Mouse (Mus musculus) embryo, embryonic 10 days (tissue): ENCODE measurements around the gene Foxp2.

Experiments
- DNase-seq: peaks from one replicate; pipeline ENCODE4 v3.0.0-alpha.2; 2015; ENCODE audit warnings: low spot score

Foxp2 gene

GRCm38 (mm10) chr6:14901183-14901970, at the start of gene Foxp2:
Gene Foxp2, plus strand, starts transcription at chr6:14901349.
- peak; percentile 79 for DNase-seq

GRCm38 (mm10) chr6:14885199-14885598, 15.9 kb upstream of the Foxp2 start:
- DNase-seq: no peak

- peak; percentile 55 for DNase-seq
Observed at GRCm38 (mm10) chr6:14897028-14897427, 4.1 kb upstream of the Foxp2 start.

- peak; percentile 84 for DNase-seq
Observed at GRCm38 (mm10) chr6:14898096-14898855, 2.9 kb upstream of the Foxp2 start.

- DNase-seq: peak; percentile 41
Observed at GRCm38 (mm10) chr6:14899021-14899610, 2.0 kb upstream of the Foxp2 start.

GRCm38 (mm10) chr6:14899936-14900578, 1.1 kb upstream of the Foxp2 start:
- peak; percentile 64 for DNase-seq

- DNase-seq: peak; percentile 78
Observed at GRCm38 (mm10) chr6:14900579-14901021, 549 bp upstream of the Foxp2 start.

GRCm38 (mm10) chr6:14901971-14902670, 972 bp downstream of the Foxp2 start:
- DNase-seq: peak; percentile 26

GRCm38 (mm10) chr6:14903271-14903965, 2.3 kb downstream of the Foxp2 start:
- peak; percentile 10 for DNase-seq

- no peak for DNase-seq
Observed at GRCm38 (mm10) chr6:14915066-14915465, 13.9 kb downstream of the Foxp2 start.

GRCm38 (mm10) chr6:14922704-14923103, 21.6 kb downstream of the Foxp2 start:
- no peak for DNase-seq

GRCm38 (mm10) chr6:14924976-14925489, 23.9 kb downstream of the Foxp2 start:
- DNase-seq: no peak

- DNase-seq: no peak
Observed at GRCm38 (mm10) chr6:14951060-14951459, 49.9 kb downstream of the Foxp2 start.

- DNase-seq: no peak
Observed at GRCm38 (mm10) chr6:14952731-14953130, 51.6 kb downstream of the Foxp2 start.

GRCm38 (mm10) chr6:14977042-14977441, 75.9 kb downstream of the Foxp2 start:
- no peak for DNase-seq

GRCm38 (mm10) chr6:14978201-14978600, 77.1 kb downstream of the Foxp2 start:
- no peak for DNase-seq

- no peak for DNase-seq
Observed at GRCm38 (mm10) chr6:15008113-15008512, 107.0 kb downstream of the Foxp2 start.

- DNase-seq: no peak
Observed at GRCm38 (mm10) chr6:15028488-15028887, 127.3 kb downstream of the Foxp2 start.

- DNase-seq: no peak
Observed at GRCm38 (mm10) chr6:15029446-15030125, 128.4 kb downstream of the Foxp2 start.

GRCm38 (mm10) chr6:15063246-15063645, 162.1 kb downstream of the Foxp2 start:
- peak; percentile 82 for DNase-seq
